Mouse (Mus musculus): ENCODE data around the gene Prdm2.

Gene Prdm2

GRCm38 (mm10) chr4:143151267-143151666 lies 61.5 kb downstream of the Prdm2 start:
- DNase-seq: peak; percentile 45 to 48

- DNase-seq: no peak
Observed at GRCm38 (mm10) chr4:143147666-143148065, 65.1 kb downstream of the Prdm2 start.

GRCm38 (mm10) chr4:143143615-143144014 lies 69.2 kb downstream of the Prdm2 start:
- DNase-seq: no peak

- no peak for DNase-seq
Observed at GRCm38 (mm10) chr4:143141645-143142259, 71.0 kb downstream of the Prdm2 start.

- no peak for DNase-seq
Observed at GRCm38 (mm10) chr4:143140940-143141339, 71.9 kb downstream of the Prdm2 start.

- no peak for DNase-seq
Observed at GRCm38 (mm10) chr4:143132433-143132832, 80.4 kb downstream of the Prdm2 start.

- DNase-seq: no peak
Observed at GRCm38 (mm10) chr4:143130441-143130840, 82.4 kb downstream of the Prdm2 start.

GRCm38 (mm10) chr4:143129261-143129760 lies 83.5 kb downstream of the Prdm2 start:
- peak in 1 of 2 experiments; percentile 27 for DNase-seq

GRCm38 (mm10) chr4:143127171-143127570 lies 85.6 kb downstream of the Prdm2 start:
- no peak for DNase-seq

- DNase-seq: no peak
Observed at GRCm38 (mm10) chr4:143126476-143126875, 86.3 kb downstream of the Prdm2 start.

GRCm38 (mm10) chr4:143125290-143125689 lies 87.5 kb downstream of the Prdm2 start:
- no peak for DNase-seq

- no peak for DNase-seq
Observed at GRCm38 (mm10) chr4:143123043-143123442, 89.8 kb downstream of the Prdm2 start.

- no peak for DNase-seq
Observed at GRCm38 (mm10) chr4:143121174-143121573, 91.6 kb downstream of the Prdm2 start.

- peak; percentile 48 to 68 for DNase-seq
Observed at GRCm38 (mm10) chr4:143120008-143120407, 92.8 kb downstream of the Prdm2 start.

- DNase-seq: peak; percentile 68 to 71
Observed at GRCm38 (mm10) chr4:143118843-143119242, 94.0 kb downstream of the Prdm2 start.

GRCm38 (mm10) chr4:143115851-143116250 lies 96.9 kb downstream of the Prdm2 start:
- DNase-seq: no peak

GRCm38 (mm10) chr4:143114232-143114979 lies 98.4 kb downstream of the Prdm2 start:
- DNase-seq: no peak

- peak; percentile 56 to 59 for DNase-seq
Observed at GRCm38 (mm10) chr4:143112985-143113384, 99.8 kb downstream of the Prdm2 start.

GRCm38 (mm10) chr4:143112439-143112838 lies 100.4 kb downstream of the Prdm2 start:
- DNase-seq: no peak

GRCm38 (mm10) chr4:143111872-143112271 lies 100.9 kb downstream of the Prdm2 start:
- DNase-seq: no peak

- no peak for DNase-seq
Observed at GRCm38 (mm10) chr4:143108552-143108951, 104.2 kb downstream of the Prdm2 start.

GRCm38 (mm10) chr4:143106971-143107370 lies 105.8 kb downstream of the Prdm2 start:
- DNase-seq: no peak

GRCm38 (mm10) chr4:143106566-143106965 lies 106.2 kb downstream of the Prdm2 start:
- no peak for DNase-seq

GRCm38 (mm10) chr4:143104739-143105138 lies 108.1 kb downstream of the Prdm2 start:
- DNase-seq: no peak
